Mouse (Mus musculus): ENCODE results near the gene Nap1l1.

Nap1l1 gene

GRCm38 (mm10) chr10:111515071-111516010 is 42.3 kb downstream of the Nap1l1 start:
- DNase-seq (ENCODE audit: low spot score in 2 of 2) = no peak

- no peak for DNase-seq (ENCODE audit: low spot score in 2 of 2)
These were observed 43.2 kb downstream of the Nap1l1 start for GRCm38 (mm10) chr10:111516172-111516588.

GRCm38 (mm10) chr10:111516804-111517436 is 43.9 kb downstream of the Nap1l1 start:
- no peak for DNase-seq (ENCODE audit: low spot score in 2 of 2)

- DNase-seq (ENCODE audit: low spot score in 2 of 2) = no peak
These were observed 45.3 kb downstream of the Nap1l1 start for GRCm38 (mm10) chr10:111518350-111518749.

- DNase-seq (ENCODE audit: low spot score in 2 of 2) = no peak
These were observed 46.8 kb downstream of the Nap1l1 start for GRCm38 (mm10) chr10:111519620-111520370.

GRCm38 (mm10) chr10:111520621-111521020 is 47.6 kb downstream of the Nap1l1 start:
- no peak for DNase-seq (ENCODE audit: low spot score in 2 of 2)

GRCm38 (mm10) chr10:111521636-111522035 is 48.6 kb downstream of the Nap1l1 start:
- no peak for DNase-seq (ENCODE audit: low spot score in 2 of 2)

- no peak for DNase-seq (ENCODE audit: low spot score in 2 of 2)
These were observed 49.2 kb downstream of the Nap1l1 start for GRCm38 (mm10) chr10:111522230-111522629.

GRCm38 (mm10) chr10:111523894-111524293 is 50.9 kb downstream of the Nap1l1 start:
- DNase-seq (ENCODE audit: low spot score in 2 of 2) = no peak

- peak; percentile 49 to 56 for DNase-seq (ENCODE audit: low spot score in 2 of 2)
These were observed 54.0 kb downstream of the Nap1l1 start for GRCm38 (mm10) chr10:111527057-111527456.

GRCm38 (mm10) chr10:111527613-111528012 is 54.6 kb downstream of the Nap1l1 start:
- DNase-seq (ENCODE audit: low spot score in 2 of 2) = no peak

GRCm38 (mm10) chr10:111528283-111528682 is 55.3 kb downstream of the Nap1l1 start:
- DNase-seq (ENCODE audit: low spot score in 2 of 2) = no peak

GRCm38 (mm10) chr10:111530398-111530797 is 57.4 kb downstream of the Nap1l1 start:
- no peak for DNase-seq (ENCODE audit: low spot score in 2 of 2)

- DNase-seq (ENCODE audit: low spot score in 2 of 2) = no peak
These were observed 61.7 kb downstream of the Nap1l1 start for GRCm38 (mm10) chr10:111534691-111535090.

GRCm38 (mm10) chr10:111537410-111537809 is 64.4 kb downstream of the Nap1l1 start:
- no peak for DNase-seq (ENCODE audit: low spot score in 2 of 2)

- peak; percentile 63 to 78 for DNase-seq (ENCODE audit: low spot score in 2 of 2)
These were observed 66.8 kb downstream of the Nap1l1 start for GRCm38 (mm10) chr10:111539724-111540324.

GRCm38 (mm10) chr10:111540678-111541077 is 67.7 kb downstream of the Nap1l1 start:
- DNase-seq (ENCODE audit: low spot score in 2 of 2) = no peak

GRCm38 (mm10) chr10:111543106-111543505 is 70.1 kb downstream of the Nap1l1 start:
- DNase-seq (ENCODE audit: low spot score in 2 of 2) = no peak

GRCm38 (mm10) chr10:111543781-111544260 is 70.8 kb downstream of the Nap1l1 start:
- DNase-seq (ENCODE audit: low spot score in 2 of 2) = no peak

- no peak for DNase-seq (ENCODE audit: low spot score in 2 of 2)
These were observed 71.3 kb downstream of the Nap1l1 start for GRCm38 (mm10) chr10:111544311-111544710.

GRCm38 (mm10) chr10:111545648-111546047 is 72.6 kb downstream of the Nap1l1 start:
- DNase-seq (ENCODE audit: low spot score in 2 of 2) = no peak
